Mouse (Mus musculus): Measurements from ENCODE around the gene Larp4. TPM values are rescaled to one million over a fixed set of nuclear protein-coding genes. Genes with fewer than 3 reads are reported as not detected.
"Not testable (repeated sequence)": the region's sequence is repeated elsewhere in the genome, so short reads cannot be mapped to it uniquely, and the experiment has no call there.

Gene Larp4
- polyA plus RNA-seq (2015; fragmentation: Nextera tagmentation; extraction: Ambion mirVana), result 19.8 and 21.4 TPM in 2 replicates

DNA sequence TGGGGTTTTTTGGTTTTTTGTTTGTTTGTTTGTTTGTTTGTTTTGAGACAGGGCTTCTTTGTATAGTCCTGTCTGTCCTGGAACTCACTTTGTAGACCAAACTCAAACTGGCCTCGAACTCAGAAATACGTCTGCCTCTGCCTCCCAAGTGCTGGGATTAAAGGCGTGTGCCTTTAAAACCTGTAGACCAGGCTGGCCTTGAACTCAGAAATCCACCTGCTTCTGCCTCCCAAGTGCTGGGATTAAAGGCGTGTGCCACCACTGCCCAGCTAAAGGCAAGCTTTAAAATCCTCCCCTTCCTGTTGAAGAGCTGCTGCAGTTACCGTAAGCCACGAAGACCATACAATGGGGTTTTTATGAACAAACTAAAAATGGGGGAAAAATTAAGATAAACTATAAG lies at the start of gene Larp4:
Gene Larp4, plus strand, starts transcription at position 301 of the 400 bp plus-strand sequence.
- peaks cover 11% of the 10 kb centered on the region for H3K4me1 ChIP-seq
- ATAC-seq (replicated peaks), result not testable (repeated sequence)
- whole genome bisulfite sequencing, result 93% methylated on average over 6 of the region's 6 CpGs

DNA sequence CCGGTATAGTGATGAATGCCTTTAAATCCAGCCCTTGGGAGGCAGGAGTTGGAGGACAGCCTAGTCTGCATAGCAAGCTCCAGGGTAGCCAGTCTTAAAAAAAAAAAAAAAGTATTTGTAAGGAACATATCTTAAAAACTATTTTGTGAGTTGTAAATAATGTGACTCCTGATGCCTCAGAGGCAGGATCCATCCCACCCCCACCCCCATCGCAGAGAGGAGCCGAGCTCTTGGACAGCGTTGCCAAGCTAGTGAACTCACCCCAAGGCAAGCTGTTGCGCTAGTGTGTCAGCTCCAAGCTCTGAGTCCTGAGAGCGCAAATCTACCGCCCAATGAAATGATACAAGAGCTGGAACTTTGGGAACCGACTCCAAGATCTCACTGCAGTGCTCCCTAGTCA lies 38.6 kb upstream of the Larp4 start:
- H3K9ac ChIP-seq, result no peak overlapping the region
- H3K4me2 ChIP-seq, result no peak overlapping the region
- no peak overlapping the region for H3K27ac ChIP-seq
- WGBS, result 81% methylated on average over 8 of the region's 8 CpGs
- no peaks in the 10 kb centered on the region for H3K27me3 ChIP-seq (replicated peaks)
- H3K9me3 ChIP-seq, result no peaks in the 10 kb centered on the region
- H3K4me1 ChIP-seq, result no peaks in the 10 kb centered on the region
- ATAC-seq (replicated peaks), result no peak
- H3K36me3 ChIP-seq (replicated peaks), result no peaks in the 10 kb centered on the region
- no peak overlapping the region for H3K4me3 ChIP-seq

More for the DNA sequence above, at the start of gene Larp4:
- not testable (repeated sequence) for H3K4me3 ChIP-seq; H3K27me3 ChIP-seq (replicated peaks); H3K4me2 ChIP-seq; H3K27ac ChIP-seq; H3K9ac ChIP-seq; H3K9me3 ChIP-seq; H3K36me3 ChIP-seq (replicated peaks)

DNA sequence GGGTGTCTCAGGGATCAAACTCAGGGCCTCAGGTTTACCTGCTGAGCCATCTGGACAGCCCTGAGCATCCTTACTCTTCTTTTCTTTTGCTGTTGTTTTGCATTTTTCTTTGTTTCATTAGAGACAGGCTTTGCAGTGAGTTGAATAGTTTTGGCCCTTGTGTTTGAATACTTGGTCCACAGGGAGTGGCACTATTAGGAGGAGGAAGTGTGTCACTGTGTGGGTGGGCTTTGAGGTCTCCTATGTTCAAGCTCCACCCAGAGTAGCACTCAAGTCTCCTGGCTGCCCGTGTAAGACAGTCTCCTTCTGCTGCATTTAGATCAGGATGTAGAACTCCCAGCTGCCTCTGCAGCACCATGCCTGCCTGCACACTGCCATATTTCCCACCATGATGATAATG lies 35.4 kb upstream of the Larp4 start:
- no peaks in the 10 kb centered on the region for H3K4me1 ChIP-seq
- H3K4me2 ChIP-seq, result no peak overlapping the region
- no peaks in the 10 kb centered on the region for H3K27me3 ChIP-seq (replicated peaks)
- H3K9ac ChIP-seq, result no peak overlapping the region
- ATAC-seq (replicated peaks), result no peak
- 45% methylated on average over 1 of the region's 1 CpGs for WGBS
- no peaks in the 10 kb centered on the region for H3K36me3 ChIP-seq (replicated peaks)
- no peaks in the 10 kb centered on the region for H3K9me3 ChIP-seq
- no peak overlapping the region for H3K27ac ChIP-seq
- H3K4me3 ChIP-seq, result no peak overlapping the region

DNA sequence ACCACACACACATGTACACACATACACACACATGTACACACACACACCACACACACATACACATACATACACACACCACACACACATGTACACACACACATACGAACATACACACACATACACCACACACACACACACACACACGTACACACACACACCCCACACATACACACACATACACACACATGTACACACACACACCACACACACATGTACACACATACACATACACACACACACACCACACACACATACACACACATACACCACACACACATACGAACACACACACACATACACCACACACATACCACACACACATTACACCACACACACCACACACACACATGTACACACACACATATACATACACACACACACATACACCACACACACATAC lies 33.2 kb upstream of the Larp4 start:
- Histone ChIP-seq H3K9me3 (no peaks in the 10 kb centered on the region), H3K27ac (no peak overlapping the region), H3K9ac (no peak overlapping the region), H3K4me3 (no peak overlapping the region), H3K36me3 (replicated peaks) (no peaks in the 10 kb centered on the region), H3K4me2 (no peak overlapping the region), H3K4me1 (no peaks in the 10 kb centered on the region), H3K27me3 (replicated peaks) (no peaks in the 10 kb centered on the region)
- no peak for ATAC-seq (replicated peaks)
- 95% methylated on average over 3 of the region's 3 CpGs for WGBS

DNA sequence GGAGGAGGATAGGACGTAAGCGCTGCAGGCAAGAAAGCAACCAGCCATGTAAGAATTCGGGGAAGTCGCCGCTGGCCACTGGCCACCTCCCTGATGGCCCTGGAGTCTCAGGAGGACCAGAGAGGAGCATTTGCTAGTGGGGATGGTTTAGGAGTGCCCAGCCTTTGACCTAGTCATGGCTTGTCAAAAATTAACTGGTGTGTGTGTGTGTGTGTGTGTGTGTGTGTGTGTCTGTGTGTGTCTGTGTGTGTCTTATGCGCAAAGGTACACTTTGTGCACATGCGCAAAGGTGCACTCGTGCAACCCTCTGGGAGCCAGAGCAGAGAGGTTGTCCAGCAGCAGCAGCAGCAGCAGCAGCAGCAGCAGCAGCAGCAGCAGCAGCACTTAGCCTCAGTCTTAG lies 32.0 kb upstream of the Larp4 start:
- Histone ChIP-seq H3K4me1 (no peaks in the 10 kb centered on the region), H3K27ac (no peak overlapping the region), H3K4me3 (no peak overlapping the region), H3K36me3 (replicated peaks) (no peaks in the 10 kb centered on the region), H3K4me2 (no peak overlapping the region), H3K9me3 (no peaks in the 10 kb centered on the region), H3K9ac (no peak overlapping the region), H3K27me3 (replicated peaks) (no peaks in the 10 kb centered on the region)
- no peak for ATAC-seq (replicated peaks)
- WGBS, result 81% methylated on average over 8 of the region's 8 CpGs

DNA sequence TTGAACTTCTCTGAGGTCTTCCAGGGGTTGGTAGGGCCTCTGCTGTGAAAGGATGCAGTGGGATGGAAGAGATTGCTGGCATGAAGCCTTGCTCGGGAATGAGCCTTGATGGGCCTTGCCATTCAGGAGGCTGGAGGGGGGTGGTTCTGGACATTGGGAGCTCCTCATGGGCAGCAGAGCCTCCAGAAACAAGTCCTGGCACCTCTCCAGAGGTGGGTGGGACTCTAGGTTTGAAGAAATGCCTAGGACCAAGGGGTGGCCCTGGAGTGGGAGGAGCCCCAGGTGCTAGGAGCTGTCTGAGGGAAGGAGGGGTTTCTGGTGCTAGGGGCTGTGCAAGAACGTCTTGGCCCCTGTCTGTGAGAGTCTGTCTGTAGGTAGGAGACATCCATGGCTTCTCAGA lies 29.4 kb upstream of the Larp4 start:
- Histone ChIP-seq H3K4me1 (no peaks in the 10 kb centered on the region), H3K4me2 (no peak overlapping the region), H3K9ac (no peak overlapping the region), H3K36me3 (replicated peaks) (no peaks in the 10 kb centered on the region), H3K27me3 (replicated peaks) (no peaks in the 10 kb centered on the region), H3K9me3 (no peaks in the 10 kb centered on the region), H3K27ac (no peak overlapping the region), H3K4me3 (no peak overlapping the region)
- no peak for ATAC-seq (replicated peaks)
- 56% methylated on average over 2 of the region's 2 CpGs for WGBS

DNA sequence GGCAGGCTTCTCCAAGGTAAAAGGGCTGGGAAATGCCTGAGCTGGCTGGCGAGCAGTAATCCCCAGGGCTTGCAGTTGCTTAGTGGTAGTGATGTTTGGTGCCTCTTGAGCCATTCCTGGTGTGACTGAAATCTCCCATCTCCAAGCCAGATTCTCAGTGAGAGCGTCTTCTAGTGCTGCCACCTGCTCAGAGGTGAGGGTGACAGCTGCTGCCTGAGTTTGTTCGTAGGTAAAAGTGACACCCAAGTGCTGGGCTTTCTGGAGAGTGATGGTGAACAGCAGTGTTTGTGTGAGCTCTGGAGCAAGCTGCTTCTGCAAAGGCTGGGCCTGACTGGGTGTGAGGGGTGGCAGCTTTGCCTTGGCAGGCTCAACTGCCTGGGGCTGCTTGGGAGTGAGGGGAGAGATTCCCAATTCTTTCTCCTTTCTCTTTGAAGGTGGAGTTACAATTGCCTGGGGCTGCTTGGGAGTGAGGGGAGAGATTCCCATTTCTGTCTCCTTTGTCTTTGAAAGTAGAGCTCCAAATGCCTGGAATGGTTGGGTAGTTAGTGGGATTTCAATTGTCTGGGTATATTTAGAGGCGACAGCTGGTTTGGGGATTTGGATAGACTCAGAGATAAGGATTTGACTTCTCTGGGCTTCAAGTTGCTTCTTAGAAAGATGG lies 28.8 kb upstream of the Larp4 start:
- Histone ChIP-seq H3K27me3 (replicated peaks) (no peaks in the 10 kb centered on the region), H3K36me3 (replicated peaks) (no peaks in the 10 kb centered on the region), H3K4me2 (no peak overlapping the region), H3K9me3 (no peaks in the 10 kb centered on the region), H3K9ac (no peak overlapping the region), H3K4me1 (no peaks in the 10 kb centered on the region), H3K27ac (no peak overlapping the region), H3K4me3 (no peak overlapping the region)
- no peak for ATAC-seq (replicated peaks)
- 71% methylated on average over 4 of the region's 4 CpGs for WGBS

DNA sequence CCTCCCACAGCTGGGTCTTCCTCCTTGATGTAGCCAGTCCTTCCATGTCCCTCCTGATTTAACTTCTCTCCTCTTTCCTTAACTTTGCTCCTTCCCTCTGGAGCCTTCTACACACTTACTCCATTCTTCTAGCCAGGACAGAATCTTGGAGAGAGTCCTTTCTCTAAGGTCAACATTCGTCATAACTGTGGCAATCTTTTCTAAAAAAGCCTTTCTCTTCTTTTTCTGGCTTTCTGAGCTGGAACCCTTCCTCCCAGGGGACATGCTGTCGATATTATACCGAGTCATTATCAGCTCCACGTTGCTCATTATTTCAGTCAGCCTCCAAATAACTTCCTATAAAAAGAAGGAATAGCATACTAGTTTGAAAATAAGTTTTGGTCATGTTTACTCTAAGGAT lies 14.5 kb upstream of the Larp4 start:
- H3K4me1 ChIP-seq, result no peaks in the 10 kb centered on the region
- no peak for ATAC-seq (replicated peaks)
- H3K27ac ChIP-seq, result no peak overlapping the region

DNA sequence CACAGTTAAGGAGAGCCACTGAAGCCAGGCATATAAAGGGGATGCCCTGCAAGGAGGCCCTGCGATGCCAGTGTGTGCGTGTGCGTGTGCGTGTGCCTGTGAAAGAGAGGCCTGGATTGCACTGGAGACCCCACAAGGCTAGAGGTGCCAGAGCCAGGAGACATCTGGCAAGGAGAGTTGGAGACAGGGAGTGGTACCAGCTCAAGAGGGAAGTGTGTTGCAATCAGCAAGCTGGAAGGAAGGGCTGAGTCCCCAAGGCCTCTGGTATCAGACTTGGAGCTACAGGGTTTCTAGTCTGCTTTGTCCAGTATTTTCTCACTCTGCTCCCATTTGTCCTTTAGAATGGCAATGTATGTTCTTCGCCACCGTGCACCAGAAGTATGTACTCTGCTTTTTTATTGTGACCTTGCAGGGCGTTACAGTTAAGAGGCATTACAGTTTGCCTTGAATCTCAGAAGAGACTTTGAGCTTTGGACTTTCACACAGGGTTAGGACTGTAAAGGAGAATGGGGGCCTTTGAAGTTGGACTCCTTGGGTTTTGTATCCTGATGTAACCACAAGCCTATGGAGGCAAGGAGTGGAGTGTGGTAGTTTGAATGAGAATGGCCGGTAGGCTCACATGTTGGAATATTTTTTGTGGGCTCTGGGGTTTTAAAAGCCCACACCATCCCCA lies 4.6 kb upstream of the Larp4 start:
- no peaks in the 10 kb centered on the region for H3K4me1 ChIP-seq
- H3K4me3 ChIP-seq, result no peak overlapping the region
- no peak overlapping the region for H3K4me2 ChIP-seq
- 93% methylated on average over 8 of the region's 8 CpGs for WGBS
- ATAC-seq (replicated peaks), result no peak
- no peak overlapping the region for H3K9ac ChIP-seq
- H3K9me3 ChIP-seq, result no peaks in the 10 kb centered on the region
- no peaks in the 10 kb centered on the region for H3K36me3 ChIP-seq (replicated peaks)
- no peaks in the 10 kb centered on the region for H3K27me3 ChIP-seq (replicated peaks)
- no peak overlapping the region for H3K27ac ChIP-seq

More for the DNA sequence above, 14.5 kb upstream of the Larp4 start:
- Histone ChIP-seq H3K4me2 (no peak overlapping the region), H3K9ac (no peak overlapping the region), H3K9me3 (no peaks in the 10 kb centered on the region), H3K27me3 (replicated peaks) (no peaks in the 10 kb centered on the region), H3K4me3 (no peak overlapping the region), H3K36me3 (replicated peaks) (no peaks in the 10 kb centered on the region)
- WGBS, result 81% methylated on average over 4 of the region's 4 CpGs

DNA sequence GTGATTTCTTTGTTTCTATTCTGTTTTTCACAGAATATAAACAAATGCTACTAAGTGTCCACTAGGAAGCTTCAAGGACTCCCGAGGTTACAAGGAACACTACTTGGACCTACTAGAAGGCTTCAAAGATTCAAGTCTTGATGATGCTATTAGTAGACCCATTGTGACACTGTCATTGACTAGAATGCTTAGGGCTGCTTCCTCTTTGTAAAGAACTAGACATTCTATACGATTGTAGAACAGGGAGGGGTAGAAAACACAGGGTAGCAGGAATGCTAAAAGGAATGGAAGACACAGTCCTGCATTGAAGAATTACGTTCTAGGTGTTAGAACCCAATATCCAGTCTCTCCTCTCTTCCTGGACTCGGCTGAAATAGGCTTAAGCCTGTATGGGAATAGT lies 2.9 kb upstream of the Larp4 start, which contains the start of gene Fam186a:
Gene Fam186a, minus strand, starts transcription at position 101 of the 400 bp plus-strand sequence.
- Histone ChIP-seq H3K27ac (no peak within 1 kb of the TSS), H3K9me3 (no peaks in the 10 kb centered on the region), H3K36me3 (replicated peaks) (no peaks in the 10 kb centered on the region), H3K27me3 (replicated peaks) (no peaks in the 10 kb centered on the region), H3K4me1 (peaks cover 2% of the 10 kb centered on the region; the same call in 1 of the 2 replicates), H3K4me3 (no peak within 1 kb of the TSS), H3K4me2 (no peak within 1 kb of the TSS), H3K9ac (no peak within 1 kb of the TSS)
- ATAC-seq (replicated peaks), result no peak
- 78% methylated on average over 4 of the region's 4 CpGs for WGBS

DNA sequence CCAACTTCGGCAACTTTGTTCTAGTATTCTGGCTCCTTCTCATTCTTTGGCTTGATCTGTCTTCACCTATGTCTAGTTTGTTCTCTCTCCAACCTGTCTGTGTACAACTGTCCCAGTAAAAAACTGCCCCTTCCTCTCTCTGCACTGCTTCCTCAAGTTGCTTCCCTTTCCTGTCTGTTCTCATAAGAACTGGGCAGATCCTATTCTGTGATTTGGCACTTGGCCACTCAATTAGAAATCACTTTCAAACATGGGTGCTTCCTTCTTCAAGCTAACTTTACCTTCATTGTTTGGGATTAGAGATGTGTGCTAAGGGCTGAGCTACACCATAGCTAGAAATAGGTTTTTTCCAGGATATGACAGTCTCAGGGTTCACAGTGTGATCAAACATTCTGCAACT lies 741 bp downstream of the Larp4 start:
- H3K9ac ChIP-seq, result no peak overlapping the region
- WGBS, result 91% methylated on average over 1 of the region's 1 CpGs
- no peaks in the 10 kb centered on the region for H3K36me3 ChIP-seq (replicated peaks)
- H3K9me3 ChIP-seq, result no peaks in the 10 kb centered on the region
- ATAC-seq (replicated peaks), result no peak
- H3K4me1 ChIP-seq, result peaks cover 11% of the 10 kb centered on the region
- no peak overlapping the region for H3K4me3 ChIP-seq
- H3K27me3 ChIP-seq (replicated peaks), result no peaks in the 10 kb centered on the region
- no peak overlapping the region for H3K4me2 ChIP-seq
- H3K27ac ChIP-seq, result no peak overlapping the region

DNA sequence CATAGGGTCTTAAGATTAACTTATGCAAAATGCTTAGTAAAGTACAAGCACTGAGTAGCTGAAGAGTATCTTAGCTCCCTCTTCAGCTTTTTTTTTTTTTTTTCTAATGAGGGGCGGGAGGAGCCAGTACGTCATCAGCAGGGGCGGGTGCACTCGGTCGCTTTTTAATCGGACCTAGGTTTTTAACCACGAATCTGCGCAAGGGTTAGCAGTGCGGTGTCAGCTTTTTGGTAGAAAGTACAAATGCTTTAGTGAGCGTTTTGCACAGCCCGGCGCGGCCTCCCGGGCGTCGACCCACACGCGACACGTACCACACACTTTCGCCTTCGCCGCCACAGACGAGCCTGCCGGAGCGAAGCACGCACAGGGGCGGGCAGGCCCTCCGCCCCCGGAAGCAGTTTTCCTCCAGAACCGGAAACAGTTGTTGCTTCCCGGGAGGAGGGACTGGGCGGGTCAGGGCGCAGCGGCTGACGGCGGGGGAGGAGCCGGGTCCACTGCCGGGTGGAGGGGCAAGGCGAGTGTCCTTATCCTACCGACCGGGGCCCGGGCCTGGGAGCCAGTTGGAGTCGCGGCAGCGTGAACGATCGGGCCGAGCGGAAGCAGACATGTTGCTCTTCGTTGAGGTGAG lies 2.6 kb downstream of the Larp4 start:
- Histone ChIP-seq H3K4me2 (peak overlapping the region; percentile 91), H3K4me1 (peaks cover 11% of the 10 kb centered on the region), H3K4me3 (peak overlapping the region; percentile 88), H3K36me3 (replicated peaks) (no peaks in the 10 kb centered on the region), H3K27ac (peak overlapping the region; percentile 97), H3K9ac (peak overlapping the region; percentile 67), H3K27me3 (replicated peaks) (no peaks in the 10 kb centered on the region), H3K9me3 (no peaks in the 10 kb centered on the region)
- peak; percentile 97 for ATAC-seq (replicated peaks)
- WGBS, result under 1% methylated on average over 50 of the region's 50 CpGs
